Mouse (Mus musculus) kidney, adult 2 months (tissue): Measurements from ENCODE around the gene Pde4d.

Source experiments
- CTCF ChIP-seq: fragments of 200-500 bp; conservative IDR thresholded peaks from 2 replicates; pipeline ENCODE4 v1.5.1; 2011; ENCODE audit warnings: low read depth, mild to moderate bottlenecking, control low read depth, low read length, moderate library complexity, mixed read lengths; ENCODE audit not compliant: insufficient read depth, insufficient read length
- POLR2A ChIP-seq: fragments of 200-500 bp; IDR thresholded peaks from one replicate; pipeline ENCODE4 v1.6.1; 2011; ENCODE audit warnings: low read depth, low read length, control low read depth

DNA sequence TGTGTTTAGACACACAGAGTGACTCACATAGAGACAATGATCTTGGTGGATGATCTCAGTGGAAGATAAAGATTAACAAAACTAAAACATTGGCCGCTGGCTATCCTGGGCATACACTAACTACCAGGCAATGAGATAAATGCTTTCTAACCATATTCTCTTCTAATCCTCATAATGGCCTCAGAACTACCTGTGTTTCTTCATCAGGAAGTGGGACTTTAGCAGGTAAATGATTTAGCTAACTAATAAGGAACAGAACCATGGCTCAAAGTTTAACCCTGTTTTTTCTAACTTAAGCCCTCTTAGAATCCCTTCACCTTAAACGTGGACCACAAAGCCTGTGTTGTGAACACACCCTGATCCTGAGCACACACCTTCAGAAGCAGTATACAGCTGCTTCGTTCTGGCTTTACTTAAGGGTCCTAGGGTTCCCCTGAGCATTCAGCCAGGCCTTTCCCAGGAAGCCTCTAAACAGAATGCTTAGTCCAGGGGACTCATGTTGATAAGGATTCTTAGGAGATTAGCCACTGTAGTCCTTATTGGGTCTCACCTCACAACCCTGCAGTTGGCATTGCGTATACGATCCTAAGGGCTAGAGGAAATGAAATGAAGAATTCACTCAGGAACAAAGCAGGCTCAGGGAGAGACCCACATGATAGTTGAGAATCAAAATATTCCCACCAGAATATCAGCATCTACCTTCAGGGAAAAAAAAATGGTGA is 1283.1 kb downstream of the Pde4d start:
- TF ChIP-seq POLR2A (no peak), CTCF (no peak)
